Mouse (Mus musculus): Measurements from ENCODE around the gene 1810009A15Rik.

- TF ChIP-seq POLR2A (IDR thresholded peaks at IDR 0.05; ENCODE audit: low read depth, low read length) (no peak), CTCF (IDR thresholded peaks at IDR 0.05; ENCODE audit: extremely low read depth, insufficient read depth, insufficient read length, insufficient replicate concordance) (no peak)
Observed at GRCm38 (mm10) chr19:8899079-8899478, 10.4 kb downstream of the 1810009A15Rik start.
